Mouse (Mus musculus): ENCODE data around the gene Bhlha15.

GRCm38 (mm10) chr5:144184350-144185045, 5.6 kb upstream of the Bhlha15 start:
- TF ChIP-seq TAL1 (IDR thresholded peaks at IDR 0.05; ENCODE audit: low read length): no peak
- no peak for TF ChIP-seq GATA1 (IDR thresholded peaks at IDR 0.05; ENCODE audit: low read length)
